Mouse (Mus musculus): ENCODE data around the gene Ebf3. TPM values are rescaled to one million over a fixed set of nuclear protein-coding genes. Genes with fewer than 3 reads are reported as not detected.

Ebf3 gene
- polyA plus RNA-seq, 1 experiment from 2014 or later, result 7.2 TPM

- DNase-seq (ENCODE audit: low spot score), result peak; percentile 47
- peak overlapping the region; percentile 90 for H3K4me2 ChIP-seq (ENCODE audit: low read depth, low read length)
- H3K27ac ChIP-seq (replicated peaks; ENCODE audit: low read depth, low read length), result peak overlapping the region; percentile 38; the same call in 1 of the 2 replicates
- WGBS, result under 1% methylated on average over 47 of the region's 48 CpGs
- peaks cover 47% of the 10 kb centered on the region for H3K27me3 ChIP-seq (ENCODE audit: control insufficient read depth, insufficient read depth, low read length)
- ATAC-seq (replicated peaks; ENCODE audit: insufficient number of reproducible peaks, low FRiP score, low TSS enrichment, low read depth), result peak; percentile 24; the same call in 1 of the 2 replicates
- no peaks in the 10 kb centered on the region for H3K36me3 ChIP-seq (replicated peaks; ENCODE audit: control insufficient read depth, insufficient read depth, low read depth, low read length)
- H3K9me3 ChIP-seq (replicated peaks; ENCODE audit: control insufficient read depth, low read length), result no peaks in the 10 kb centered on the region
- H3K4me1 ChIP-seq (ENCODE audit: control insufficient read depth, insufficient read depth, low read length), result peaks cover 9% of the 10 kb centered on the region
- peak overlapping the region; percentile 85 for H3K4me3 ChIP-seq (ENCODE audit: low read depth, low read length)
- H3K9ac ChIP-seq (replicated peaks; ENCODE audit: low read length), result peak overlapping the region; percentile 60
Observed at GRCm38 (mm10) chr7:137314710-137315543, 682 bp upstream of the Ebf3 start.

GRCm38 (mm10) chr7:137313183-137313903, 902 bp downstream of the Ebf3 start:
- peak overlapping the region; percentile 91 for H3K27ac ChIP-seq (replicated peaks; ENCODE audit: low read depth, low read length)
- peak overlapping the region; percentile 95 for H3K9ac ChIP-seq (replicated peaks; ENCODE audit: low read length)
- 1% methylated on average over 65 of the region's 79 CpGs for WGBS
- no peaks in the 10 kb centered on the region for H3K9me3 ChIP-seq (replicated peaks; ENCODE audit: control insufficient read depth, low read length)
- H3K4me1 ChIP-seq (ENCODE audit: control insufficient read depth, insufficient read depth, low read length), result peaks cover 9% of the 10 kb centered on the region; the same call in 1 of the 2 replicates
- DNase-seq (ENCODE audit: low spot score), result peak; percentile 66
- H3K36me3 ChIP-seq (replicated peaks; ENCODE audit: control insufficient read depth, insufficient read depth, low read depth, low read length), result no peaks in the 10 kb centered on the region
- ATAC-seq (replicated peaks; ENCODE audit: insufficient number of reproducible peaks, low FRiP score, low TSS enrichment, low read depth), result no peak
- H3K27me3 ChIP-seq (ENCODE audit: control insufficient read depth, insufficient read depth, low read length), result peaks cover 37% of the 10 kb centered on the region
- H3K4me3 ChIP-seq (ENCODE audit: low read depth, low read length), result peak overlapping the region; percentile 85
- peak overlapping the region; percentile 90 for H3K4me2 ChIP-seq (ENCODE audit: low read depth, low read length)

GRCm38 (mm10) chr7:137312933-137313182, 1.4 kb downstream of the Ebf3 start:
- under 1% methylated on average over 10 of the region's 10 CpGs for WGBS
- Histone ChIP-seq H3K36me3 (replicated peaks; ENCODE audit: control insufficient read depth, insufficient read depth, low read depth, low read length) (no peaks in the 10 kb centered on the region), H3K27ac (replicated peaks; ENCODE audit: low read depth, low read length) (peak overlapping the region; percentile 91), H3K4me2 (ENCODE audit: low read depth, low read length) (peak overlapping the region; percentile 90), H3K27me3 (ENCODE audit: control insufficient read depth, insufficient read depth, low read length) (peaks cover 32% of the 10 kb centered on the region), H3K9me3 (replicated peaks; ENCODE audit: control insufficient read depth, low read length) (no peaks in the 10 kb centered on the region), H3K4me3 (ENCODE audit: low read depth, low read length) (peak overlapping the region; percentile 85), H3K9ac (replicated peaks; ENCODE audit: low read length) (peak overlapping the region; percentile 95), H3K4me1 (ENCODE audit: control insufficient read depth, insufficient read depth, low read length) (peaks cover 9% of the 10 kb centered on the region; the same call in 1 of the 2 replicates)
- no peak for DNase-seq (ENCODE audit: low spot score)
- no peak for ATAC-seq (replicated peaks; ENCODE audit: insufficient number of reproducible peaks, low FRiP score, low TSS enrichment, low read depth)

- H3K9me3 ChIP-seq (replicated peaks; ENCODE audit: control insufficient read depth, low read length), result no peaks in the 10 kb centered on the region
- H3K27me3 ChIP-seq (ENCODE audit: control insufficient read depth, insufficient read depth, low read length), result peaks cover 30% of the 10 kb centered on the region
- no peak for ATAC-seq (replicated peaks; ENCODE audit: insufficient number of reproducible peaks, low FRiP score, low TSS enrichment, low read depth)
- peak; percentile 23 for DNase-seq (ENCODE audit: low spot score)
- 1% methylated on average over 17 of the region's 17 CpGs for WGBS
- peak overlapping the region; percentile 91 for H3K27ac ChIP-seq (replicated peaks; ENCODE audit: low read depth, low read length)
- H3K9ac ChIP-seq (replicated peaks; ENCODE audit: low read length), result peak overlapping the region; percentile 95
- H3K4me1 ChIP-seq (ENCODE audit: control insufficient read depth, insufficient read depth, low read length), result peaks cover 6% of the 10 kb centered on the region; the same call in 1 of the 2 replicates
- H3K4me2 ChIP-seq (ENCODE audit: low read depth, low read length), result peak overlapping the region; percentile 90
- peak overlapping the region; percentile 85 for H3K4me3 ChIP-seq (ENCODE audit: low read depth, low read length)
- H3K36me3 ChIP-seq (replicated peaks; ENCODE audit: control insufficient read depth, insufficient read depth, low read depth, low read length), result no peaks in the 10 kb centered on the region
Observed at GRCm38 (mm10) chr7:137312166-137312932, 1.9 kb downstream of the Ebf3 start.

- ATAC-seq (replicated peaks; ENCODE audit: insufficient number of reproducible peaks, low FRiP score, low TSS enrichment, low read depth) (no peak), DNase-seq (ENCODE audit: low spot score) (peak; percentile 32)
- Histone ChIP-seq H3K4me3 (ENCODE audit: low read depth, low read length) (peak overlapping the region; percentile 85), H3K4me2 (ENCODE audit: low read depth, low read length) (peak overlapping the region; percentile 97), H3K4me1 (ENCODE audit: control insufficient read depth, insufficient read depth, low read length) (peaks cover 9% of the 10 kb centered on the region; the same call in 1 of the 2 replicates), H3K9ac (replicated peaks; ENCODE audit: low read length) (peak overlapping the region; percentile 88), H3K9me3 (replicated peaks; ENCODE audit: control insufficient read depth, low read length) (no peaks in the 10 kb centered on the region), H3K27me3 (ENCODE audit: control insufficient read depth, insufficient read depth, low read length) (peaks cover 22% of the 10 kb centered on the region), H3K36me3 (replicated peaks; ENCODE audit: control insufficient read depth, insufficient read depth, low read depth, low read length) (no peaks in the 10 kb centered on the region), H3K27ac (replicated peaks; ENCODE audit: low read depth, low read length) (peak overlapping the region; percentile 89)
- WGBS, result 1% methylated on average over 8 of the region's 8 CpGs
Observed at GRCm38 (mm10) chr7:137311341-137312110, 2.7 kb downstream of the Ebf3 start.

- Histone ChIP-seq H3K4me2 (ENCODE audit: low read depth, low read length) (peak overlapping the region; percentile 97), H3K9me3 (replicated peaks; ENCODE audit: control insufficient read depth, low read length) (no peaks in the 10 kb centered on the region), H3K36me3 (replicated peaks; ENCODE audit: control insufficient read depth, insufficient read depth, low read depth, low read length) (no peaks in the 10 kb centered on the region), H3K4me3 (ENCODE audit: low read depth, low read length) (peak overlapping the region; percentile 85), H3K9ac (replicated peaks; ENCODE audit: low read length) (peak overlapping the region; percentile 88), H3K4me1 (ENCODE audit: control insufficient read depth, insufficient read depth, low read length) (peaks cover 9% of the 10 kb centered on the region; the same call in 1 of the 2 replicates), H3K27ac (replicated peaks; ENCODE audit: low read depth, low read length) (peak overlapping the region; percentile 89), H3K27me3 (ENCODE audit: control insufficient read depth, insufficient read depth, low read length) (peaks cover 20% of the 10 kb centered on the region)
- DNase-seq (ENCODE audit: low spot score), result peak; percentile 52
- no peak for ATAC-seq (replicated peaks; ENCODE audit: insufficient number of reproducible peaks, low FRiP score, low TSS enrichment, low read depth)
- under 1% methylated on average over 11 of the region's 11 CpGs for WGBS
Observed at GRCm38 (mm10) chr7:137310876-137311275, 3.4 kb downstream of the Ebf3 start.

GRCm38 (mm10) chr7:137310091-137310761, 4.0 kb downstream of the Ebf3 start:
- no peak for ATAC-seq (replicated peaks; ENCODE audit: insufficient number of reproducible peaks, low FRiP score, low TSS enrichment, low read depth)
- peak overlapping the region; percentile 88 for H3K9ac ChIP-seq (replicated peaks; ENCODE audit: low read length)
- H3K4me1 ChIP-seq (ENCODE audit: control insufficient read depth, insufficient read depth, low read length), result peaks cover 8% of the 10 kb centered on the region; the same call in 1 of the 2 replicates
- H3K4me3 ChIP-seq (ENCODE audit: low read depth, low read length), result peak overlapping the region; percentile 85
- no peaks in the 10 kb centered on the region for H3K9me3 ChIP-seq (replicated peaks; ENCODE audit: control insufficient read depth, low read length)
- DNase-seq (ENCODE audit: low spot score), result peak; percentile 74
- H3K4me2 ChIP-seq (ENCODE audit: low read depth, low read length), result peak overlapping the region; percentile 97
- H3K27ac ChIP-seq (replicated peaks; ENCODE audit: low read depth, low read length), result peak overlapping the region; percentile 89
- H3K27me3 ChIP-seq (ENCODE audit: control insufficient read depth, insufficient read depth, low read length), result peaks cover 16% of the 10 kb centered on the region
- under 1% methylated on average over 46 of the region's 49 CpGs for WGBS
- no peaks in the 10 kb centered on the region for H3K36me3 ChIP-seq (replicated peaks; ENCODE audit: control insufficient read depth, insufficient read depth, low read depth, low read length)
